Mouse (Mus musculus): ENCODE results near the gene Mknk1. TPM values are rescaled to one million over a fixed set of nuclear protein-coding genes. Genes with fewer than 3 reads are reported as not detected.
A peak's percentile ranks its signal among the peaks of the same experiment; 100 is the strongest.

Gene Mknk1
- polyA plus RNA-seq, 1 experiment, result 138 TPM

DNA sequence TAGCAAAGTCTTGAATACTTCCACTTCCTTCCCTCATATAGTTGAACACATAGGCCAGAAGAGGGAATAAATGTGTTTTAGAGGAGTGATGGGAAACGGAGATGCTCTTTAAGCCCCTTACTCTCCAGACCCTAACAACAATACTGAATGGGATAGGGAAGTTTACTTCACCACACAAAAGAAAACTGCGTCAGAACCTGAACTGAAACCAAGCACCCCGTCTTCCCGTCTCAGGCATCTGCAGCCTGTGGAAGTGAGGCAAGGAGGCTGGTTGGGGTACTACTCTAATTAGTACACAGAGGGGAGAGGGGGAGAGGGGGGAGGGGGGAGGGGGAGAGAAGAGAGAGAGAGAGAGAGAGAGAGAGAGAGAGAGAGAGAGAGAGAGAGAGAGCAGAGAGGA is 802 bp upstream of the Mknk1 start:
- H3K4me1 ChIP-seq (ENCODE audit: control insufficient read depth, insufficient read depth, low read length), result peaks cover 45% of the 10 kb centered on the region
- peak overlapping the region; percentile 81 for H3K27ac ChIP-seq (ENCODE audit: insufficient read depth, low read depth, low read length)
- TF ChIP-seq POLR2A (IDR thresholded peaks at IDR 0.05; ENCODE audit: borderline replicate concordance, low read depth, low read length) (no peak), CTCF (IDR thresholded peaks at IDR 0.05; ENCODE audit: low read depth, low read length) (no peak)
- peak overlapping the region; percentile 60 for H3K4me3 ChIP-seq (ENCODE audit: insufficient read depth, low read length)

DNA sequence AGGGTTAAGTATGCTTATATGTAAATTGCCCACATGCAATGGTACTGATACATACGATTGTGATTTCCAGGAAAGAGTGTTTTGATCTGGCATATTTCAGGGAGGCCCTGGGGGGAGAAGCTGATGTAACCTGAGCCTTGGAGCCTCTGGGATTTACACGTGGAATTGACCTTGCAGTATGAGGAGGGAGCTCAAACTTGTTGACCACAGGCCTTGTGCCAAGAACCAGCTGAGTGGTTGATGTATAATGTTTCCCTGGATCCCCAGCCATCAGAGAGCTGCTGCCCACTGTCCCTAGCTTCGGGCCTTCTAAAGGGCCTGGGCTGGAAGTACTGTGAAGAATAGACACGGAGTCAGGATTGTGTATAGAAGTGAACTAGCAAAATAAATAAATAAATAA is 958 bp downstream of the Mknk1 start:
- Histone ChIP-seq H3K4me3 (ENCODE audit: insufficient read depth, low read length) (peak overlapping the region; percentile 79), H3K4me1 (ENCODE audit: control insufficient read depth, insufficient read depth, low read length) (peaks cover 55% of the 10 kb centered on the region), H3K27ac (ENCODE audit: insufficient read depth, low read depth, low read length) (peak overlapping the region; percentile 83; the same call in 1 of the 2 replicates)
- TF ChIP-seq POLR2A (IDR thresholded peaks at IDR 0.05; ENCODE audit: borderline replicate concordance, low read depth, low read length) (no peak), CTCF (IDR thresholded peaks at IDR 0.05; ENCODE audit: low read depth, low read length) (no peak)

DNA sequence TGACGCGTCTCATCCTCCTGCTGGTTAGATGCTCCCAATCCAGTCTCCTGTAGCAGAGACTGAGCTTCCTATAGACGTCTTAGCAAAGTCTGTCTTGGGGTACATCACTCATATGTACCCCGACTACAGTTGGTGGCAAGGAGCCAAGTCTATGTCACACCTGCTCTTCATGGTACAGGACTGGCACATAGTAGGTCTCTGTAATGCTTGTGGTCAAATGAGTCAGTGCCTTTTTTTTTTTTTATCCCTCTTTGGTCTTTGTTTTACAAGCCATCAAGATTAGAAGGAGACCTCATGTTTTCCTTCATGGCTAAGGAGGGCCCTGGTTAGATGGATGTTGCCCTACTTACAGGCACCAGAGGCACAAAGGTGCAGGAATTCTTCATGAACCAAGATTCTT is 1.8 kb downstream of the Mknk1 start:
- Histone ChIP-seq H3K4me1 (ENCODE audit: control insufficient read depth, insufficient read depth, low read length) (peaks cover 54% of the 10 kb centered on the region), H3K4me3 (ENCODE audit: insufficient read depth, low read length) (0 out of 2 replicates have a peak overlapping the region, but pooled peaks have one; percentile 18), H3K27ac (ENCODE audit: insufficient read depth, low read depth, low read length) (no peak overlapping the region)
- TF ChIP-seq CTCF (IDR thresholded peaks at IDR 0.05; ENCODE audit: low read depth, low read length), result no peak
- TF ChIP-seq POLR2A (IDR thresholded peaks at IDR 0.05; ENCODE audit: borderline replicate concordance, low read depth, low read length), result no peak

DNA sequence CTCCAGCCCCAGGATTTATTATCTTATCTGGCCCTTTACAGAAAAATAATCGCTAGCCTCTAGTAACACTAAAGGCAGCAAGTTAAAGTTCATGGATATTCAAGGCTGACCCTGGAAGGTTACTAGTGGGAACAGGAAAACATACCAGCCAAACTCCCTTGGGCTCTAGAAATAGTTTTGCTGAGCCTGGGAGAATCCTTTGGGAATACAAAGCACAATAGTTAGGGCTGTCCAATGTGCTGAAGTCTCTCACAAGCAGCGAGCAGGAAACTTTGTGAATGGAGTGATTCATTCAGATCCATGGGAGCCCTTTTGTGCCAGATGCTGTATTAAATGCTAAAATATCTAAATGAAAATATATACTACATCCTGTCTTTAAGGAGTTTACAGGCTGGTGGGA is 7.7 kb downstream of the Mknk1 start:
- no peak for TF ChIP-seq POLR2A (IDR thresholded peaks at IDR 0.05; ENCODE audit: borderline replicate concordance, low read depth, low read length)
- TF ChIP-seq CTCF (IDR thresholded peaks at IDR 0.05; ENCODE audit: low read depth, low read length), result no peak
- peaks cover 75% of the 10 kb centered on the region for H3K4me1 ChIP-seq (ENCODE audit: control insufficient read depth, insufficient read depth, low read length)
- H3K4me3 ChIP-seq (ENCODE audit: insufficient read depth, low read length), result no peak overlapping the region
- H3K27ac ChIP-seq (ENCODE audit: insufficient read depth, low read depth, low read length), result peak overlapping the region; percentile 71

DNA sequence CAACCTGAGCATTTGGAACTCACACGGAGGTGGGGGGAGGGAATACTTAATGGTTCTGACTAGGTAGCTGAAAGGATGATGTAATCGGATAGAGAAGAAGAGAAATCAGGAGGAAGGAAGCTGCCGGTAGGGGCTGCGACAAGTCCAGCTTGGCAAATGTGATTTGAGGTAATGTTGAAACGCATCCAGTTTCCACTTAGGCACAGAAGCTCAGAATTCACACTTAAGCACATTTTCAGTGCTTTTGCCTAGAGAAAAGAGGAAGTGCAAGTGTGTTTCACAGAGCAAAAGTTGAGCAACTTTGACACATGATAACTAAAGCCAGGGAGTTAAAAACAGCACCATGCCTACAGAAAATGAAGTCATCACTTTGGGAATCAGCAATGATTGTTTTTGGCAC is 8.4 kb downstream of the Mknk1 start:
- Histone ChIP-seq H3K4me1 (ENCODE audit: control insufficient read depth, insufficient read depth, low read length) (peaks cover 77% of the 10 kb centered on the region), H3K27ac (ENCODE audit: insufficient read depth, low read depth, low read length) (peak overlapping the region; percentile 98), H3K4me3 (ENCODE audit: insufficient read depth, low read length) (peak overlapping the region; percentile 0; the same call in 1 of the 2 replicates)
- no peak for TF ChIP-seq CTCF (IDR thresholded peaks at IDR 0.05; ENCODE audit: low read depth, low read length)
- TF ChIP-seq POLR2A (IDR thresholded peaks at IDR 0.05; ENCODE audit: borderline replicate concordance, low read depth, low read length), result no peak

DNA sequence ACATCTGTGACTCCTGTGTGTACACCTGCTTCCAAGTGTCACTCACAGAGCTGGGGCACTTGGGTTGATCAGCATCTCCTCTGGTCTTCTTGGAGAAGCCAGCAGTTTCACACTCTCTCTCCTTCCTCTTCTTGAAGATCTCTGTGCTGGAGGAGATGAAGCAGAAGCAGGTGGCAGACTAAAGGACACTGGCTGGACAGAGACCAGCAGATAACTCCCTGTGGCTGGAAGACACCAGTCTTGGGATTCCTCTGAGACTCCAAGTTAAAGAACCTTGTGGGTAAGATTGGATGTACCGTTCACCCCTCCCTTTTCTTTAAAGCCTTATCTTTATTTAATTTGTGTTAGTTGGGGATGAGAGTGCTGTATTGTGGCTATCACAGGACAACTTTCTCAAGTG is 9.1 kb downstream of the Mknk1 start:
- Histone ChIP-seq H3K27ac (ENCODE audit: insufficient read depth, low read depth, low read length) (peak overlapping the region; percentile 98), H3K4me1 (ENCODE audit: control insufficient read depth, insufficient read depth, low read length) (peaks cover 76% of the 10 kb centered on the region), H3K4me3 (ENCODE audit: insufficient read depth, low read length) (peak overlapping the region; percentile 31; the same call in 1 of the 2 replicates)
- TF ChIP-seq POLR2A (IDR thresholded peaks at IDR 0.05; ENCODE audit: borderline replicate concordance, low read depth, low read length) (no peak), CTCF (IDR thresholded peaks at IDR 0.05; ENCODE audit: low read depth, low read length) (no peak)

DNA sequence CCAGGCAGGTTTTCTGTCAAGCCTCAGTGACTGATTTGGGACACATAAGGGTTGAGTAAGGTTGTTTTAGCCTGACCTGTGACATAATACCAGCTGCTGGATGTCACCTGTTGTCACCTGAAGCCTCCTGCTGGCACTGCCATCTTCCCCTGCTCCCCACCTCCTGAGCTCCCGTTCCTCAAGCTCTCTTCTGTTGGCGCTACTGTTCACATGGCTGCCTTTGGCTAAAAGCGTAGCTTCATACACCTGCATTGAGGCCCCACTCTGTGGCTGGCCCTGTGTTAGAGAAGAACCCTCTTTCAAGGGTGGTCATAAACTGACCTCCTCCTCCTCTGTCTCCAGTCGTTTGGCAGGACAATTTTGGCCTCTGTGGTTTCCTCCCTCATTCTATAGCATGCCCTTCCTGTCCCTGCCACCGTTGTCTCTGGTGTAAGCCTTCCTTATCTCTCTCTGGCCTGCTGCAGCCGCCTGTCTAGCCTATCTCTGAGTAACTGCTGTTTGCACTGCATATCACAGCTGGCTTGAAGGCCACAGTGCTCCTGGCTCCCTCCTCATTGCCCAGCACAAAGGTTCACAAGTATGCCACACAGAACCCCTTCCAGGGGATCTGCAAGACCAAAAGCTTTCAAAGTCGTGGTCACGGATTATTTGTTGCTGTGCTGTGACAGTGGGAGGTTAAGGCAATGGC is 10.1 kb downstream of the Mknk1 start:
- H3K4me3 ChIP-seq (ENCODE audit: insufficient read depth, low read length), result no peak overlapping the region

DNA sequence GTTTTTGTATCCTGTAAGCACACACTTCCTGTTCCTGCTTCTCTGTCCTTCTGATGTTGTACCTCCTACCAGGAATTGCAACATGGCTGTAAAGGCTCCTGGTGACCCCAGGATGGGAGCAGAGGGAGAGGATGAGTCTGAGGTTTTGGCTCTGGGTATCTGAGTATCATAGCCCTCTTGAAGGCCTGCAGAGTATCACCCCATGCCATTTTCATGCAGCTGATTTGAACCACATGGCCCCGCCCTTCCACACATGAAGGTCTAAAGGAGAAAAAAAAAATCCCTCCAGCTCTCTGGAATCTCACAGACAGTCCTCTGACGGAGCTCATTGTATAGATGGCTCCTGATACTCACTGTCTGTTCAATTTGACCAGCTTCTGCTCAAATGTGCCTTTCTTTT is 11.1 kb downstream of the Mknk1 start:
- Histone ChIP-seq H3K4me3 (ENCODE audit: insufficient read depth, low read length) (no peak overlapping the region), H3K27ac (ENCODE audit: insufficient read depth, low read depth, low read length) (peak overlapping the region; percentile 98), H3K4me1 (ENCODE audit: control insufficient read depth, insufficient read depth, low read length) (peaks cover 67% of the 10 kb centered on the region)
- TF ChIP-seq CTCF (IDR thresholded peaks at IDR 0.05; ENCODE audit: low read depth, low read length) (no peak), POLR2A (IDR thresholded peaks at IDR 0.05; ENCODE audit: borderline replicate concordance, low read depth, low read length) (no peak)

More for the DNA sequence above, 10.1 kb downstream of the Mknk1 start:
- peak overlapping the region; percentile 98 for H3K27ac ChIP-seq (ENCODE audit: insufficient read depth, low read depth, low read length)
- peaks cover 68% of the 10 kb centered on the region for H3K4me1 ChIP-seq (ENCODE audit: control insufficient read depth, insufficient read depth, low read length)
- TF ChIP-seq CTCF (IDR thresholded peaks at IDR 0.05; ENCODE audit: low read depth, low read length) (no peak), POLR2A (IDR thresholded peaks at IDR 0.05; ENCODE audit: borderline replicate concordance, low read depth, low read length) (no peak)

DNA sequence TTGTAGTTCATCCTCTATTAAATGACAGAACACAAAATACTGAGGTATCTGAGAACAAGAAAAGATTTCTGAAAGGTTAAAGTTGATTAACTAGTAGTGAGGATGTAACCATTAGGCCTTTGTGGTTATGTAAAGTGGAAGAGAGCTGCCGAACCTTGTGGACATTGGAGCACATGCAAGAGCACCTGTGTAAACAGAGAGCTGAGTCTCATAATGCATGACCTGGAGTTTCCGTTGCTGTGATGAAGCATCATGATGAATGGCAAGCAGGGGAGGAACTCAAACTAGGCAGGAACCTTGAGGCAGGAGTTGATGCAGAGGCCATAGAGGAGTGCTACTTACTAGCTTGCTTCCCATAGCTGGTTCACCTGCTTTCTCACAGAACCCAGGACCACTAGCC is 11.6 kb downstream of the Mknk1 start:
- Histone ChIP-seq H3K27ac (ENCODE audit: insufficient read depth, low read depth, low read length) (no peak overlapping the region), H3K4me1 (ENCODE audit: control insufficient read depth, insufficient read depth, low read length) (peaks cover 67% of the 10 kb centered on the region), H3K4me3 (ENCODE audit: insufficient read depth, low read length) (no peak overlapping the region)
- TF ChIP-seq CTCF (IDR thresholded peaks at IDR 0.05; ENCODE audit: low read depth, low read length) (no peak), POLR2A (IDR thresholded peaks at IDR 0.05; ENCODE audit: borderline replicate concordance, low read depth, low read length) (no peak)

DNA sequence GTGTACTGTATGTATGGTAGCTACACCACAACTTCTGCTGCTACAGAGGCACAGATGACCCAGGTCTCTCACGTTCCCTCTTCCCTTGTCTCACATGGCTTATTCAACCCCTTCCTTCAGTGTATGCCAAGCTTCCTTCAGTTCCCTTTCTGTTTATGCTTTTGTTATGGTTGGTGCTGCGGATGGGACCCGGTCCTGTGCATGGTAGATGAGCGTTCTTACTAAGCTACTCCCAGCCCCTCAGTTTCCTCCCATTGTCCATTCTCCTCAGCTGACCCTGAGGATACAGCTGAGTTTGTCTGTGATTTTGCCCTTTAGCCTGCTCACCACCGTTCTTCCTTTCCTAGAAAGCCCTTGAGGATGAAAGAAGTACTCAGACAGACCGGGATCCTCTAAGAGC is 12.6 kb downstream of the Mknk1 start:
- Histone ChIP-seq H3K4me3 (ENCODE audit: insufficient read depth, low read length) (no peak overlapping the region), H3K4me1 (ENCODE audit: control insufficient read depth, insufficient read depth, low read length) (peaks cover 71% of the 10 kb centered on the region), H3K27ac (ENCODE audit: insufficient read depth, low read depth, low read length) (no peak overlapping the region)
- TF ChIP-seq CTCF (IDR thresholded peaks at IDR 0.05; ENCODE audit: low read depth, low read length), result no peak
- no peak for TF ChIP-seq POLR2A (IDR thresholded peaks at IDR 0.05; ENCODE audit: borderline replicate concordance, low read depth, low read length)
